Mouse (Mus musculus) embryo, embryonic 11.5 days (tissue): ENCODE data around the gene Gm17655.
"Not testable (repeated sequence)": the region's sequence is repeated elsewhere in the genome, so short reads cannot be mapped to it uniquely, and the experiment has no call there.

Experiments used
- DNase-seq: peaks from one replicate; pipeline ENCODE4 v3.0.0-alpha.2; 2012; ENCODE audit warnings: low read depth, low spot score

Gm17655 gene

GRCm38 (mm10) chr5:110086161-110086866 is 14.0 kb upstream of the Gm17655 start:
- DNase-seq, result no peak

DNA sequence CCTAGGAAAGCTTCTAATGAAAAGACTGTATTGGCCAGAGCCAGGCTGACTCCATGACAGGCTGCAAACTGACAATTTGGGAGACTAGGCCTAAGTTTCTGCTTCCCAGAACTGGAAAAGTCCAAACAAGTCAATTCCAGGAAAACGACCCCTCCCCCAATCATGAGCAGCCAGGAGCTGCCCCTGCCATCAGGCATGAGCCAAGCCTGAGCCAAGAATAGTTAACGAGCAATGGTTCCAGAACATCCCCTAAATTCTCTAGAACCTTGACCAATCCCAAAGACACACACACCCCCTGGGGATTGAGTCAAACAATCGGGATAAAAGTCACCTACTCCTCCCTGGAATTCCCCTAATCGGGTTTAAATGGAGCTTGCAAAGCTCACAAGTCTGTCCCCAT is 10.6 kb upstream of the Gm17655 start:
- DNase-seq, result no peak

- peak; percentile 40 for DNase-seq
Measured at GRCm38 (mm10) chr5:110057637-110058408, 14.5 kb downstream of the Gm17655 start.

- DNase-seq, result peak; percentile 14
Measured at GRCm38 (mm10) chr5:110023694-110024427, 48.5 kb downstream of the Gm17655 start.

DNA sequence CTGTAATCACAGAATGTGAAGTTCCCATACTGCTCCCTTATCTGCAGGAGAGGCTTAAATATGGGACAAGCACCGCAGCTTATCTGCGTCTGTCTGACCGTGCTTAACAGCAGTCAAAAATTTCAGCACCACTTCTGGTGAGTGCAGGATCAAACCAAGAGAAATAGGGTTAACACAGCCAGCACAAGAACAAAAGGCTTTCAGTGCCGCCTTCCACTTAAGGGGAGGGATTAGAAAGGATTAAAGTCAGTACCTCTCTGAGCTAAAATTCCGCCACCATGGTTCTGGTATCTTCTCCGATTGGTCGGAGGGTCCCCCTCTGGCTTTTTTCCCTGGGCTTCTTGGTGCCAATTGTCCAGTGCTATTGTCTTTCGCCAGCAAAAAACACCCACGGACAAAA is 49.0 kb downstream of the Gm17655 start:
- no peak for DNase-seq

DNA sequence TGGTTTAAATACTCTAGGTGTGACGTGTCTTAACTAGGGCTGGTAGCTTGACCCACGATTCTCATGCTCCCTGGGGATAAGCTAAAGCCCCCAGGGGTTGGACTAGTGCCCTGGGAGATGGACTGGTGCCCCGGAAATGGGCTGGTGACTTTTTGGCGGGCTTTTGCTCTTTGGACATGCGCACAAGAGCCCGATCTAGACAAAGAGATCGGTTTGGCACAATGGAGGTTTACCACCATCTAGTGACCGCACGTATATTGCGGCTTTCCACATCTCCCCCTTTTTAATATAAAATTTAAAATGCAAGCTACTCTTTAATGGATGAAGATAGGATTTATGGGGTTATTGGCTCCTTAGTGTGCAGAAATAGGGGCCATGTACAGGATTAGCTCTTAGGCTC is 56.5 kb downstream of the Gm17655 start:
- not testable (repeated sequence) for DNase-seq
